Mouse (Mus musculus) brain, adult 2 months (tissue): ENCODE data around the gene Ppp1r9b.
A peak's percentile ranks its signal among the peaks of the same experiment; 100 is the strongest.

ENCODE experiments used
- DNase-seq: peaks from one replicate; pipeline ENCODE4 v3.0.0; 2011; ENCODE audit warnings: low read depth, low spot score

Gene Ppp1r9b

DNA sequence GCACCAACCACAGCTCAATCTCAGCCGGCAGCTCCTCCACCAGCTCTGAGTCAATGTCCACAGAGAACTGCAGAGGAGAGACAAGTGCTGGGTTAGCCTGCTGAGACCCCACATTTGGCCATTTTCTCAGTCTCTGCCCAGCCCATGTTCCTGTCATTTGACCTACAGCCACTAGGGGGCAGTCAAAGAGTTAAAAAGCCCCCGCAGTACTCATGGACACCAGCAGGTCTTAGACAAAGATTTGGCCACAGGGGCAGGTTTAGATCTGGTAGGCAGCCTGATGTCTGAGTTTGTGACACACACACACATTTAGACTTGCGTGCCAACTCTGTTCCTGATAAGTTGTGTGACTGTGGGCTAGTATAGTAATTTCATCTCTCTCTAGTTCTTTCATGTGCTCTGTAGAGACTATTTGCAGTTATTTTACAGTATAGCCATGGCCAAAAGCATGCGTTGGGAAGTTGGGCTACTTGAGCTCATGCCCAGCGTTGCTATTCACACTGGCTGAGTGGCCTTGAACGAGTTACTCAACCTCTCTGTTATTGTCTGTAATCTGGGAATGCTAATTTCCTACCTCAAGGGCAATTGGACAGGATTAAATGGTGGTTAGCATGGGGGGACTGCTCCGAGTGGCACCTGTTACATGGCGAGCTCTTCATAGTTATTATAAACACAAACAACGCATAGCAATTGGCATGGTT lies 56.3 kb downstream of the Ppp1r9b start:
- DNase-seq: peak; percentile 82

DNA sequence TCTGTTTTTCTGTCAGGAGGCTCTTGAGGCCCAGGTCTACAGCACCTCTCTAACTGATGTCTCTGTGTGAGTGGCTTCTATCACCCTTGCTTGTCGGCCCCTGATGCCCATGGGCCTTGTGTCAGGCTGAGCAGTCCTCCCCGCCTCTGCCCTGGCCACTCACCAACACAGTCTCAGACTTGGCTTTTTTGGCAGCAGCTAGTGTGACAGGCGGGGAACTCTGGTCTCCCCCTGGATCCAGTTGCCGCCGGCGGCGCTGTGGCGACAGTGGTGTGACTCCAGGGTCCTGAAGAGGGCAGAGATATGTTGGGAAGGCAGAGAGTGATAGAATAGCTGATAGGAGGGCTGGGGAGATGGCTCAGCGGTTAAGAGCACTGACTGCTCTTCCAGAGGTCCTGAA lies 62.2 kb downstream of the Ppp1r9b start:
- no peak for DNase-seq
